Mouse (Mus musculus) midbrain, embryonic 11.5 days (tissue): Measurements from ENCODE around the gene Trpc7. TPM values are rescaled to one million over a fixed set of nuclear protein-coding genes. Genes with fewer than 3 reads are reported as not detected.

Experiments
- ATAC-seq: fragments of 200-750 bp; cut with Nextera tagmentation; 2 replicates; pipeline ENCODE4 v1.8.0; 2017; ENCODE audit warnings: moderate TSS enrichment, moderate library complexity; ENCODE audit not compliant: low FRiP score
- DNase-seq: peaks from one replicate; pipeline ENCODE4 v3.0.0; 2015; ENCODE audit warnings: low spot score; ENCODE audit errors: missing footprints
- H3K27ac ChIP-seq: fragments of 300-500 bp; sonication (generic); 2 replicates; pipeline ENCODE4 v1.5.1; 2014; ENCODE audit warnings: low read depth, low read length
- H3K27me3 ChIP-seq: fragments of 300-500 bp; sonication (generic); 2 replicates; pipeline ENCODE4 v1.6.1; 2014; ENCODE audit warnings: mild to moderate bottlenecking, low read length, moderate library complexity, mixed read lengths; ENCODE audit not compliant: control insufficient read depth, insufficient read depth
- H3K36me3 ChIP-seq: fragments of 300-500 bp; sonication (generic); 2 replicates; pipeline ENCODE4 v1.6.1; 2014; ENCODE audit warnings: mild to moderate bottlenecking, low read length, moderate library complexity, mixed read lengths; ENCODE audit not compliant: control insufficient read depth, insufficient read depth
- H3K4me1 ChIP-seq: fragments of 300-500 bp; sonication (generic); 2 replicates; pipeline ENCODE4 v1.6.1; 2014; ENCODE audit warnings: low read length; ENCODE audit not compliant: control insufficient read depth, insufficient read depth
- H3K4me2 ChIP-seq: fragments of 300-500 bp; sonication (generic); 2 replicates; pipeline ENCODE4 v1.6.1; 2014; ENCODE audit warnings: mild to moderate bottlenecking, moderate library complexity
- H3K4me3 ChIP-seq: fragments of 300-500 bp; sonication (generic); 2 replicates; pipeline ENCODE4 v1.5.1; 2014; ENCODE audit warnings: low read depth, low read length
- H3K9ac ChIP-seq: fragments of 300-500 bp; sonication (generic); 2 replicates; pipeline ENCODE4 v1.6.1; 2014; ENCODE audit warnings: low read length
- H3K9me3 ChIP-seq: fragments of 300-500 bp; sonication (generic); 2 replicates; pipeline ENCODE4 v1.6.1; 2016; ENCODE audit warnings: low read length; ENCODE audit not compliant: control insufficient read depth
- whole genome bisulfite sequencing: fragments of 180-500 bp; shearing (Covaris S2); extraction: QIAGEN DNeasy Blood & Tissue Kit; methylation state at CpG from one replicate; pipeline ENCODE4 v1.1.7; 2014; 5-methylcytosine and 5-hydroxymethylcytosine counted together
- polyA plus RNA-seq: library from polyadenylated mRNA; unstranded; fragments of >200 nt; fragmentation: Nextera tagmentation; extraction: Ambion mirVana; gene quantifications from 2 replicates; pipeline ENCODE4 v1.2.1, GENCODE M21; 2014

Trpc7 gene
- 0.05 TPM in 1 of 2 replicates, not detected in the other for polyA plus RNA-seq

- no peak for ATAC-seq
- H3K27ac ChIP-seq: no peak within 1 kb of the TSS
- no peak for DNase-seq
- no peaks in the 10 kb centered on the region for H3K36me3 ChIP-seq
- H3K9me3 ChIP-seq: no peaks in the 10 kb centered on the region
- no peak within 1 kb of the TSS for H3K9ac ChIP-seq
- WGBS: 80% methylated on average over 3 of the region's 3 CpGs
- H3K27me3 ChIP-seq: no peaks in the 10 kb centered on the region
- H3K4me2 ChIP-seq: peak within 1 kb of the TSS; percentile 23; the same call in 1 of the 2 replicates
- no peak within 1 kb of the TSS for H3K4me3 ChIP-seq
- no peaks in the 10 kb centered on the region for H3K4me1 ChIP-seq
Observed at GRCm38 (mm10) chr13:56895893-56896292, at the start of gene Trpc7. Gene Trpc7 (minus strand): TSS chr13:56895993.

DNA sequence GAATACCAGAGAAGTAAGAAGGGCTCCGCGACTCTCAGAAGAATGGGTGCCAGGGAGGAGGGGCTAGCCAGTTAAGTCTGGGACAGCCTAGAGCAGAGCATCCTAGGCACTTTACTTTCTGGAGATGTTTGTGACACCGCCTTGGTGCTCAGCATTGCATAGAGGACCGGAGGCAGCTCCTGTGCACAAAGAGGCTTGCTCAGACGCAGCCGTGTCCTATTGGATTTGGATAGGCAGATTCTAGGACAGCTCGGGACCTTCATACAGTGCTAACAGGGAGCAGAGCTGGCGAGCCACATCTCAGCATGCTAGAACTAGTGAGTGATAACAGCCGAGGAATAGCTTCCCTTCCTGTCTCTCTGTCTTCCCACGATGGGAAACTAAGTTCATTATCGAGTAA is 43.5 kb upstream of the Trpc7 start:
- WGBS: 76% methylated on average over 11 of the region's 11 CpGs
- no peak for DNase-seq
- H3K27ac ChIP-seq: no peak overlapping the region
- H3K4me1 ChIP-seq: peaks cover 3% of the 10 kb centered on the region; the same call in 1 of the 2 replicates
- H3K9ac ChIP-seq: no peak overlapping the region
- no peaks in the 10 kb centered on the region for H3K36me3 ChIP-seq
- H3K4me2 ChIP-seq: no peak overlapping the region
- H3K4me3 ChIP-seq: no peak overlapping the region
- ATAC-seq: no peak
- no peaks in the 10 kb centered on the region; the same call in 1 of the 2 replicates for H3K27me3 ChIP-seq
- H3K9me3 ChIP-seq: no peaks in the 10 kb centered on the region

DNA sequence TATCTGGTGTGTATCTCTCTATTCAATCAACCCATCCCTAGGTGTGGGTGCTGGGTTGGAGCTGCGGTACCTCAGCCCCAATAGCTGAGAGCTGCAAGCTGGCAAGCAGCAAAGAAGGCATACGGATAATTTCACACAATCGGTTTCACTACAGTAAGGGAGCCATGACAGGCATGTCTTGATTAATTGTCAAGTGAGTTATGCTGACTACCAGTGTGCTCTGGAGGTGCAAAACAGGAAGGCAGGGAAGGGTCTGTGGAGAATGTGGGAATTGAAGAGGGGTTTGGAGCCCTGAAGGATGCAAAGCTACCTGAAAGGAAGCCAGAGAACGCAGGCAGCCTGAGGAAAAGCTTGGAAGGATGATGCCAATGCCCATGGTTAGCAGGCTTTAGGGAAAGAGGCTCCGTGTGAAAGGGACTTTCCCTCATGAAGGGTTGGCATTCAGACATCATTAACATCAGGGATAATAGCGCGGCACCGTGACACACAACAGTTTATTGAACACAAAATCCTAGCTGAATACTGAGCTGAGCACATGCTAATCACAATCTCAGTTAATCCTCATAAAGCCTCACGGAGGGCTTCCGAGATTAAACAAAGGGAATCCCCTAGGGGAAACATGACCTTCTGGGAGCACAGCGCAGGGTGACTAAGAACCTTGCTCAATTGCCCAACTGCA is 38.2 kb upstream of the Trpc7 start:
- Histone ChIP-seq H3K9me3 (0 out of 2 replicates have a peak, but pooled peaks cover 3% of the 10 kb centered on the region), H3K4me2 (no peak overlapping the region), H3K4me3 (no peak overlapping the region), H3K9ac (no peak overlapping the region), H3K27ac (no peak overlapping the region), H3K27me3 (no peaks in the 10 kb centered on the region; the same call in 1 of the 2 replicates), H3K4me1 (peaks cover 9% of the 10 kb centered on the region), H3K36me3 (no peaks in the 10 kb centered on the region)
- DNase-seq (peak; percentile 89), ATAC-seq (peak; percentile 64; the same call in 1 of the 2 replicates)
- 36% methylated on average over 11 of the region's 11 CpGs for WGBS

GRCm38 (mm10) chr13:56930421-56930820 is 34.6 kb upstream of the Trpc7 start:
- Histone ChIP-seq H3K27ac (no peak overlapping the region), H3K4me1 (peaks cover 9% of the 10 kb centered on the region), H3K4me3 (no peak overlapping the region), H3K36me3 (no peaks in the 10 kb centered on the region), H3K9me3 (0 out of 2 replicates have a peak, but pooled peaks cover 3% of the 10 kb centered on the region), H3K4me2 (no peak overlapping the region), H3K9ac (no peak overlapping the region), H3K27me3 (no peaks in the 10 kb centered on the region; the same call in 1 of the 2 replicates)
- ATAC-seq (no peak), DNase-seq (no peak)
- WGBS: 92% methylated on average over 2 of the region's 2 CpGs

GRCm38 (mm10) chr13:56922976-56923375 is 27.2 kb upstream of the Trpc7 start:
- no peak overlapping the region for H3K4me3 ChIP-seq
- WGBS: 89% methylated on average over 2 of the region's 2 CpGs
- no peak overlapping the region for H3K27ac ChIP-seq
- no peak overlapping the region for H3K9ac ChIP-seq
- no peaks in the 10 kb centered on the region for H3K4me1 ChIP-seq
- H3K9me3 ChIP-seq: no peaks in the 10 kb centered on the region
- no peak overlapping the region for H3K4me2 ChIP-seq
- H3K36me3 ChIP-seq: no peaks in the 10 kb centered on the region
- ATAC-seq (no peak), DNase-seq (no peak)
- H3K27me3 ChIP-seq: no peaks in the 10 kb centered on the region

GRCm38 (mm10) chr13:56921251-56921650 is 25.5 kb upstream of the Trpc7 start:
- no peak overlapping the region for H3K27ac ChIP-seq
- no peak for ATAC-seq
- no peaks in the 10 kb centered on the region for H3K4me1 ChIP-seq
- no peaks in the 10 kb centered on the region for H3K36me3 ChIP-seq
- no peak overlapping the region for H3K9ac ChIP-seq
- WGBS: 79% methylated on average over 3 of the region's 3 CpGs
- H3K9me3 ChIP-seq: no peaks in the 10 kb centered on the region
- no peaks in the 10 kb centered on the region for H3K27me3 ChIP-seq
- H3K4me2 ChIP-seq: no peak overlapping the region
- no peak for DNase-seq
- no peak overlapping the region for H3K4me3 ChIP-seq

- Histone ChIP-seq H3K9me3 (no peaks in the 10 kb centered on the region), H3K36me3 (no peaks in the 10 kb centered on the region), H3K4me2 (no peak overlapping the region), H3K4me3 (no peak overlapping the region), H3K27ac (no peak overlapping the region), H3K4me1 (no peaks in the 10 kb centered on the region), H3K27me3 (no peaks in the 10 kb centered on the region), H3K9ac (no peak overlapping the region)
- ATAC-seq: no peak
- DNase-seq: no peak
- 86% methylated on average over 7 of the region's 7 CpGs for WGBS
Observed at GRCm38 (mm10) chr13:56914721-56915120, 18.9 kb upstream of the Trpc7 start.

DNA sequence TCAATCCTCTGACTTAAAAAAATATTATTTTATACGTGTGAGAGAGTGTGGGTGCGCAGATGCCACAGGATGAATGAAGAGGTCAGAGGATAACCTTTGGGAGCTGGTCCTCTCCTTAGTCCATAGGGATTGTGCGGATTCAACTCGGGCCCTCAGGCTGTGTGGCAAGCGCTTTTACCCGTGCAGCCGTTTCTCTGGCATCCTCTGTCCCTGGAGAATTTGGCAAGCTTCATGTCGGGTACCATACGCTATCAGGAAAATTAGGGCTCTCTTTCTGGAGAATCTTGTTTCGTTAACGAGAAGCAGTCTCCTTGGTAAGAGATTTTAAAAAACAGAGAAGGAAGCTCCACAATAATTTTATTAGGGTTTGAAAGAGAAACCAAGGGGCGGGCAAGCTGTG is 15.3 kb upstream of the Trpc7 start:
- H3K4me3 ChIP-seq: no peak overlapping the region
- H3K4me2 ChIP-seq: no peak overlapping the region
- H3K9me3 ChIP-seq: no peaks in the 10 kb centered on the region
- no peak overlapping the region for H3K27ac ChIP-seq
- H3K4me1 ChIP-seq: no peaks in the 10 kb centered on the region
- H3K36me3 ChIP-seq: no peaks in the 10 kb centered on the region
- no peaks in the 10 kb centered on the region for H3K27me3 ChIP-seq
- DNase-seq: no peak
- H3K9ac ChIP-seq: no peak overlapping the region
- ATAC-seq: no peak
- WGBS: 85% methylated on average over 12 of the region's 12 CpGs

DNA sequence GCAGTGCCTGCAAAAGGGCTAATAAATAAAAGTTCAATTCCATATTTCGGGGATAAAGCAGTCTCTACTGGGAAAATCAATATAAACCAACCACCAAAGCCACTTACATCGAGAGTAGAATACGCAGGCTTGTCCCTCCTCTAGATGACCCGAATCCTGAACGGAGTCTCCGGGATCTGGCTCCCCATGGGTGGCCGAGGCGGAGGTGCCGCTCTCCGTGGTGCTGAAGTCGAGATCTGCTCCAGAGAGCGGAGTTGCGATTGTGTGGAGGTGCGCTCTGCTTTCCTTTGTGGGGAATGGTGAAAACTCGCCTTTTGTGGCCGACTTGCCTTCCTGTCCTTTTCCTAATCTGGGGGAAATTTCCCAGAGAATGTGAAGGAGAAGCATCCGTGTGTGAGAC is 407 bp downstream of the Trpc7 start:
- no peak for ATAC-seq
- H3K9ac ChIP-seq: no peak overlapping the region

More for the DNA sequence above, 407 bp downstream of the Trpc7 start:
- peak overlapping the region; percentile 23; the same call in 1 of the 2 replicates for H3K4me2 ChIP-seq
- H3K9me3 ChIP-seq: no peaks in the 10 kb centered on the region
- no peaks in the 10 kb centered on the region for H3K4me1 ChIP-seq
- no peaks in the 10 kb centered on the region for H3K27me3 ChIP-seq
- no peaks in the 10 kb centered on the region for H3K36me3 ChIP-seq
- H3K4me3 ChIP-seq: no peak overlapping the region
- peak; percentile 96 for DNase-seq
- no peak overlapping the region for H3K27ac ChIP-seq
- WGBS: 5% methylated on average over 17 of the region's 17 CpGs
